Mouse (Mus musculus): ENCODE data around the gene Slc5a2. TPM values are rescaled to one million over a fixed set of nuclear protein-coding genes. Genes with fewer than 3 reads are reported as not detected.

Slc5a2 gene
- polyA plus RNA-seq, 1 experiment from 2014 or later, result not detected

Small RNAs within 50 kb of the gene (microRNA-seq; reads per million reads assigned to microRNA genes)
- not detected for gene Mir3103

Other genes with a start within 250 kb of the Slc5a2 start
- gene Itgam, start 203.0 kb upstream of the Slc5a2 start, polyA plus RNA-seq (2015; fragmentation: Nextera tagmentation; extraction: Ambion mirVana), result 0.98 and 1.0 TPM in 2 replicates
- gene Gm49368, start 203.0 kb upstream of the Slc5a2 start, polyA plus RNA-seq (2015; fragmentation: Nextera tagmentation; extraction: Ambion mirVana), result not detected in 2 replicates
- 0.11 TPM in 1 of 2 replicates, not detected in the other for gene Itgax, start 136.1 kb upstream of the Slc5a2 start, polyA plus RNA-seq (2015; fragmentation: Nextera tagmentation; extraction: Ambion mirVana)
- not detected in 2 replicates for gene Itgad, start 111.3 kb upstream of the Slc5a2 start, polyA plus RNA-seq (2015; fragmentation: Nextera tagmentation; extraction: Ambion mirVana)
- 2.1 and 3.8 TPM in 2 replicates for gene Cox6a2, start 59.3 kb upstream of the Slc5a2 start, polyA plus RNA-seq (2015; fragmentation: Nextera tagmentation; extraction: Ambion mirVana)
- gene Armc5, start 28.3 kb upstream of the Slc5a2 start, polyA plus RNA-seq (2015; fragmentation: Nextera tagmentation; extraction: Ambion mirVana), result 12.7 and 14.6 TPM in 2 replicates
- 9.4 and 9.8 TPM in 2 replicates for gene 9130023H24Rik, start 27.6 kb upstream of the Slc5a2 start, polyA plus RNA-seq (2015; fragmentation: Nextera tagmentation; extraction: Ambion mirVana)
- gene Tgfb1i1, start 18.8 kb upstream of the Slc5a2 start, polyA plus RNA-seq (2015; fragmentation: Nextera tagmentation; extraction: Ambion mirVana), result 33.4 and 37.0 TPM in 2 replicates
- 19.1 and 19.7 TPM in 2 replicates for gene BC017158, start 32.5 kb downstream of the Slc5a2 start, polyA plus RNA-seq (2015; fragmentation: Nextera tagmentation; extraction: Ambion mirVana)
- gene Rgs10, start 153.1 kb downstream of the Slc5a2 start, polyA plus RNA-seq (2015; fragmentation: Nextera tagmentation; extraction: Ambion mirVana), result 48.6 and 54.8 TPM in 2 replicates
- 32.2 and 34.3 TPM in 2 replicates for gene Tial1, start 196.1 kb downstream of the Slc5a2 start, polyA plus RNA-seq (2015; fragmentation: Nextera tagmentation; extraction: Ambion mirVana)

All from neural tube, embryonic 13.5 days (tissue).